Comparison of ENCODE assay signal across 8 mouse cellular contexts in genomic region chr11:48837310-48838180, GRCm38 (mm10). TPM values are rescaled to one million over a fixed set of nuclear protein-coding genes. Genes with fewer than 3 reads are reported as not detected.
DNase-seq lines count a peak whose midpoint lies in the region; ATAC-seq and TF ChIP-seq lines count a peak whose summit lies in the region.

No protein-coding gene starts in this region.

- peak; percentile 83 for DNase-seq in A20 (ENCODE audit: low read depth, low spot score)
- peak; percentile 83 for DNase-seq in adrenal gland, postnatal 14 days
- DNase-seq in embryonic facial prominence, embryonic 14.5 days (ENCODE audit: low spot score): peak; percentile 68
- peak; percentile 82 for DNase-seq in heart, embryonic 10.5 days (ENCODE audit: low spot score)
- peak; percentile 91 for DNase-seq in kidney, adult 2 months
- DNase-seq in neural tube, embryonic 11.5 days (ENCODE audit: low spot score): peak; percentile 63

- no peaks in the 10 kb centered on the region for H3K36me3 ChIP-seq in embryonic facial prominence, embryonic 14.5 days (ENCODE audit: control insufficient read depth, insufficient read depth, low read length)
- H3K36me3 ChIP-seq in heart, embryonic 10.5 days: no peaks in the 10 kb centered on the region
- no peaks in the 10 kb centered on the region for H3K36me3 ChIP-seq in kidney, adult 2 months (ENCODE audit: control insufficient read depth, insufficient read depth, low read length)
- no peaks in the 10 kb centered on the region for H3K36me3 ChIP-seq in liver, embryonic 16.5 days (ENCODE audit: control insufficient read depth, insufficient read depth)
- no peaks in the 10 kb centered on the region for H3K36me3 ChIP-seq in neural tube, embryonic 11.5 days (ENCODE audit: control insufficient read depth, insufficient read depth, low read length)
- H3K36me3 ChIP-seq in stomach, embryonic 16.5 days (ENCODE audit: control insufficient read depth, insufficient read depth, low read length): no peaks in the 10 kb centered on the region

- no peaks in the 10 kb centered on the region for H3K27me3 ChIP-seq in embryonic facial prominence, embryonic 14.5 days (replicated peaks; ENCODE audit: control insufficient read depth, insufficient read depth, low read length)
- peaks cover 40% of the 10 kb centered on the region for H3K27me3 ChIP-seq in heart, embryonic 10.5 days (ENCODE audit: insufficient read depth, poor library complexity, severe bottlenecking)
- H3K27me3 ChIP-seq in kidney, adult 2 months (replicated peaks; ENCODE audit: control insufficient read depth, insufficient read depth, low read length): no peaks in the 10 kb centered on the region
- peaks cover 16% of the 10 kb centered on the region for H3K27me3 ChIP-seq in liver, embryonic 16.5 days (ENCODE audit: control insufficient read depth, insufficient read depth, low read depth, low read length)
- H3K27me3 ChIP-seq in neural tube, embryonic 11.5 days (ENCODE audit: control insufficient read depth, insufficient read depth, low read length): peaks cover 5% of the 10 kb centered on the region; the same call in 1 of the 2 replicates
- H3K27me3 ChIP-seq in stomach, embryonic 16.5 days (ENCODE audit: control insufficient read depth, insufficient read depth, low read length): no peaks in the 10 kb centered on the region

- peak overlapping the region; percentile 79 for H3K4me2 ChIP-seq in embryonic facial prominence, embryonic 14.5 days (ENCODE audit: low read depth, low read length)
- peak overlapping the region; percentile 97 for H3K4me2 ChIP-seq in liver, embryonic 16.5 days (ENCODE audit: low read depth, low read length)
- H3K4me2 ChIP-seq in neural tube, embryonic 11.5 days (ENCODE audit: low read depth): peak overlapping the region; percentile 91
- H3K4me2 ChIP-seq in stomach, embryonic 16.5 days (ENCODE audit: low read depth, low read length): peak overlapping the region; percentile 73

- 0% methylated on average over 27 of the region's 77 CpGs for WGBS in embryonic facial prominence, embryonic 14.5 days
- WGBS in heart, embryonic 10.5 days: under 1% methylated on average over 77 of the region's 77 CpGs
- under 1% methylated on average over 76 of the region's 77 CpGs for WGBS in kidney, adult 2 months
- WGBS in liver, embryonic 16.5 days (ENCODE audit: insufficient replicate concordance): 0% methylated on average over 77 of the region's 77 CpGs
- WGBS in neural tube, embryonic 11.5 days: under 1% methylated on average over 71 of the region's 77 CpGs
- under 1% methylated on average over 76 of the region's 77 CpGs for WGBS in stomach, embryonic 16.5 days

- H3K9ac ChIP-seq in embryonic facial prominence, embryonic 14.5 days (ENCODE audit: low read depth, low read length): peak overlapping the region; percentile 72
- H3K9ac ChIP-seq in liver, embryonic 16.5 days (ENCODE audit: low read depth, low read length): peak overlapping the region; percentile 71
- peak overlapping the region; percentile 62 for H3K9ac ChIP-seq in neural tube, embryonic 11.5 days (ENCODE audit: low read length)
- peak overlapping the region; percentile 83 for H3K9ac ChIP-seq in stomach, embryonic 16.5 days (ENCODE audit: low read length)

- no peaks in the 10 kb centered on the region for H3K9me3 ChIP-seq in embryonic facial prominence, embryonic 14.5 days (ENCODE audit: control insufficient read depth, low read length)
- no peaks in the 10 kb centered on the region for H3K9me3 ChIP-seq in heart, embryonic 10.5 days
- H3K9me3 ChIP-seq in liver, embryonic 16.5 days (replicated peaks; ENCODE audit: control insufficient read depth, low read length): no peaks in the 10 kb centered on the region
- no peaks in the 10 kb centered on the region for H3K9me3 ChIP-seq in neural tube, embryonic 11.5 days (ENCODE audit: control insufficient read depth, low read length)
- no peaks in the 10 kb centered on the region for H3K9me3 ChIP-seq in stomach, embryonic 16.5 days (replicated peaks; ENCODE audit: control insufficient read depth, low read length)

- H3K4me3 ChIP-seq in embryonic facial prominence, embryonic 14.5 days (ENCODE audit: low read depth, low read length): peak overlapping the region; percentile 78
- H3K4me3 ChIP-seq in heart, embryonic 10.5 days: peak overlapping the region; percentile 93
- peak overlapping the region; percentile 76 for H3K4me3 ChIP-seq in kidney, adult 2 months (ENCODE audit: insufficient read depth, low read depth, low read length)
- H3K4me3 ChIP-seq in liver, embryonic 16.5 days (ENCODE audit: low read depth, low read length): peak overlapping the region; percentile 75
- peak overlapping the region; percentile 83 for H3K4me3 ChIP-seq in neural tube, embryonic 11.5 days (ENCODE audit: low read depth, low read length)
- peak overlapping the region; percentile 68 for H3K4me3 ChIP-seq in stomach, embryonic 16.5 days (replicated peaks; ENCODE audit: low read length)

- TF ChIP-seq POLR2A in kidney, adult 2 months (IDR thresholded peaks at IDR 0.05; ENCODE audit: low read depth, low read length): peak; percentile 13

- peak overlapping the region; percentile 33; the same call in 1 of the 2 replicates for H3K27ac ChIP-seq in embryonic facial prominence, embryonic 14.5 days (replicated peaks; ENCODE audit: low read depth, low read length)
- peak overlapping the region; percentile 79 for H3K27ac ChIP-seq in heart, embryonic 10.5 days
- peak overlapping the region; percentile 89 for H3K27ac ChIP-seq in kidney, adult 2 months (ENCODE audit: insufficient read depth, low read depth, low read length)
- H3K27ac ChIP-seq in liver, embryonic 16.5 days (ENCODE audit: low read length): no peak overlapping the region
- H3K27ac ChIP-seq in neural tube, embryonic 11.5 days (ENCODE audit: low read depth, low read length): no peak overlapping the region
- H3K27ac ChIP-seq in stomach, embryonic 16.5 days (ENCODE audit: low read length): peak overlapping the region; percentile 63

- TF ChIP-seq CTCF in kidney, adult 2 months (conservative IDR thresholded peaks at IDR 0.05; ENCODE audit: insufficient read depth, insufficient read length, low read depth, low read length): no peak

- peak; percentile 7; the same call in 1 of the 2 replicates for ATAC-seq in embryonic facial prominence, embryonic 14.5 days (ENCODE audit: low read depth)
- no peak for ATAC-seq in liver, embryonic 16.5 days (ENCODE audit: low read depth)
- ATAC-seq in neural tube, embryonic 11.5 days (ENCODE audit: insufficient read depth, low FRiP score, low TSS enrichment): peak; percentile 32
- ATAC-seq in stomach, embryonic 16.5 days (ENCODE audit: insufficient read depth, low FRiP score): peak; percentile 39

- H3K4me1 ChIP-seq in embryonic facial prominence, embryonic 14.5 days (ENCODE audit: control insufficient read depth, insufficient read depth, low read length): peaks cover 8% of the 10 kb centered on the region
- peaks cover 13% of the 10 kb centered on the region for H3K4me1 ChIP-seq in heart, embryonic 10.5 days
- H3K4me1 ChIP-seq in kidney, adult 2 months (ENCODE audit: control insufficient read depth, insufficient read depth, low read length): peaks cover 11% of the 10 kb centered on the region
- H3K4me1 ChIP-seq in liver, embryonic 16.5 days (ENCODE audit: control insufficient read depth, low read depth, low read length): peaks cover 22% of the 10 kb centered on the region
- 0 out of 2 replicates have a peak, but pooled peaks cover 3% of the 10 kb centered on the region for H3K4me1 ChIP-seq in neural tube, embryonic 11.5 days (ENCODE audit: control insufficient read depth, insufficient read depth, low read length)
- peaks cover 3% of the 10 kb centered on the region; the same call in 1 of the 2 replicates for H3K4me1 ChIP-seq in stomach, embryonic 16.5 days (ENCODE audit: control insufficient read depth, insufficient read depth, low read length)

RNA-seq across cellular contexts. Expression of gene Gm12184, which starts 11.1 kb away (rescaled TPM):
- 2.3 and 3.5 TPM in 2 replicates for total RNA-seq in adrenal gland, postnatal 14 days (2021)
- 3.4 and 4.6 TPM in 2 replicates for polyA plus RNA-seq in embryonic facial prominence, embryonic 14.5 days (2014; fragmentation: Nextera tagmentation; extraction: Ambion mirVana)
- 0.68 and 1.9 TPM in 2 replicates for polyA plus RNA-seq in heart, embryonic 10.5 days (2016; fragmentation: Nextera tagmentation; extraction: Ambion mirVana)
- polyA plus RNA-seq in kidney, adult 2 months (2012; rRNA removed): 9.7 and 10.4 TPM in 2 replicates
- polyA plus RNA-seq in liver, embryonic 16.5 days (2015; fragmentation: Nextera tagmentation; extraction: Ambion mirVana): 0.22 and 0.40 TPM in 2 replicates
- 10.9 and 18.2 TPM in 2 replicates for polyA plus RNA-seq in neural tube, embryonic 11.5 days (2014; fragmentation: Nextera tagmentation; extraction: Ambion mirVana)
- 0.98 and 1.5 TPM in 2 replicates for polyA plus RNA-seq in stomach, embryonic 16.5 days (2015; fragmentation: Nextera tagmentation; extraction: Ambion mirVana)

RNA-seq across cellular contexts. Expression of gene Trim7, which starts 11.6 kb away (rescaled TPM):
- total RNA-seq in adrenal gland, postnatal 14 days (2021): 6.1 and 8.5 TPM in 2 replicates
- polyA plus RNA-seq in embryonic facial prominence, embryonic 14.5 days (2014; fragmentation: Nextera tagmentation; extraction: Ambion mirVana): 1.3 TPM in 2 replicates
- 0.18 and 0.44 TPM in 2 replicates for polyA plus RNA-seq in heart, embryonic 10.5 days (2016; fragmentation: Nextera tagmentation; extraction: Ambion mirVana)
- polyA plus RNA-seq in kidney, adult 2 months (2012; rRNA removed): 80.3 and 98.8 TPM in 2 replicates
- 0.11 and 0.14 TPM in 2 replicates for polyA plus RNA-seq in liver, embryonic 16.5 days (2015; fragmentation: Nextera tagmentation; extraction: Ambion mirVana)
- polyA plus RNA-seq in neural tube, embryonic 11.5 days (2014; fragmentation: Nextera tagmentation; extraction: Ambion mirVana): 0.51 and 0.97 TPM in 2 replicates
- polyA plus RNA-seq in stomach, embryonic 16.5 days (2015; fragmentation: Nextera tagmentation; extraction: Ambion mirVana): 1.7 and 2.6 TPM in 2 replicates

RNA-seq across cellular contexts. Expression of gene Trim41, which starts 20.4 kb away (rescaled TPM):
- total RNA-seq in adrenal gland, postnatal 14 days (2021): 34.6 and 40.5 TPM in 2 replicates
- 5.2 and 5.3 TPM in 2 replicates for polyA plus RNA-seq in embryonic facial prominence, embryonic 14.5 days (2014; fragmentation: Nextera tagmentation; extraction: Ambion mirVana)
- 3.0 and 4.7 TPM in 2 replicates for polyA plus RNA-seq in heart, embryonic 10.5 days (2016; fragmentation: Nextera tagmentation; extraction: Ambion mirVana)
- polyA plus RNA-seq in kidney, adult 2 months (2012; rRNA removed): 26.3 and 27.3 TPM in 2 replicates
- polyA plus RNA-seq in liver, embryonic 16.5 days (2015; fragmentation: Nextera tagmentation; extraction: Ambion mirVana): 1.6 and 1.8 TPM in 2 replicates
- polyA plus RNA-seq in neural tube, embryonic 11.5 days (2014; fragmentation: Nextera tagmentation; extraction: Ambion mirVana): 3.6 and 4.2 TPM in 2 replicates
- polyA plus RNA-seq in stomach, embryonic 16.5 days (2015; fragmentation: Nextera tagmentation; extraction: Ambion mirVana): 4.6 and 5.7 TPM in 2 replicates

RNA-seq across cellular contexts. Expression of gene Irgm1, which starts 33.9 kb away (rescaled TPM):
- 15.2 and 19.0 TPM in 2 replicates for total RNA-seq in adrenal gland, postnatal 14 days (2021)
- polyA plus RNA-seq in embryonic facial prominence, embryonic 14.5 days (2014; fragmentation: Nextera tagmentation; extraction: Ambion mirVana): 6.9 and 7.6 TPM in 2 replicates
- polyA plus RNA-seq in heart, embryonic 10.5 days (2016; fragmentation: Nextera tagmentation; extraction: Ambion mirVana): 3.0 and 3.6 TPM in 2 replicates
- 24.4 and 28.2 TPM in 2 replicates for polyA plus RNA-seq in kidney, adult 2 months (2012; rRNA removed)
- polyA plus RNA-seq in liver, embryonic 16.5 days (2015; fragmentation: Nextera tagmentation; extraction: Ambion mirVana): 18.9 and 20.6 TPM in 2 replicates
- polyA plus RNA-seq in neural tube, embryonic 11.5 days (2014; fragmentation: Nextera tagmentation; extraction: Ambion mirVana): 1.8 and 2.8 TPM in 2 replicates
- polyA plus RNA-seq in stomach, embryonic 16.5 days (2015; fragmentation: Nextera tagmentation; extraction: Ambion mirVana): 13.1 and 13.3 TPM in 2 replicates

RNA-seq across cellular contexts. Expression of gene Rack1, which starts 37.4 kb away (rescaled TPM):
- total RNA-seq in adrenal gland, postnatal 14 days (2021): 735 and 919 TPM in 2 replicates
- 912 and 926 TPM in 2 replicates for polyA plus RNA-seq in embryonic facial prominence, embryonic 14.5 days (2014; fragmentation: Nextera tagmentation; extraction: Ambion mirVana)
- 542 and 712 TPM in 2 replicates for polyA plus RNA-seq in heart, embryonic 10.5 days (2016; fragmentation: Nextera tagmentation; extraction: Ambion mirVana)
- polyA plus RNA-seq in kidney, adult 2 months (2012; rRNA removed): 1,151 and 1,243 TPM in 2 replicates
- 395 and 402 TPM in 2 replicates for polyA plus RNA-seq in liver, embryonic 16.5 days (2015; fragmentation: Nextera tagmentation; extraction: Ambion mirVana)
- 652 and 656 TPM in 2 replicates for polyA plus RNA-seq in neural tube, embryonic 11.5 days (2014; fragmentation: Nextera tagmentation; extraction: Ambion mirVana)
- polyA plus RNA-seq in stomach, embryonic 16.5 days (2015; fragmentation: Nextera tagmentation; extraction: Ambion mirVana): 634 and 687 TPM in 2 replicates

Comparison
In these comparisons a context has a peak if more than half of its experiments do, and no peak if none do; other contexts are left out.
1. H3K27ac ChIP-seq: peak in embryonic facial prominence, embryonic 14.5 days (single experiment), heart, embryonic 10.5 days (single experiment), kidney, adult 2 months (single experiment) and stomach, embryonic 16.5 days (single experiment); none in liver, embryonic 16.5 days (single experiment) and neural tube, embryonic 11.5 days (single experiment).
2. RNA of gene Trim7, which starts 11.6 kb away (polyA plus RNA-seq): 80.3 to 98.8 TPM in kidney, adult 2 months; 1.7 to 2.6 TPM in stomach, embryonic 16.5 days, 1.3 TPM in embryonic facial prominence, embryonic 14.5 days, 0.51 to 0.97 TPM in neural tube, embryonic 11.5 days, 0.18 to 0.44 TPM in heart, embryonic 10.5 days and 0.11 to 0.14 TPM in liver, embryonic 16.5 days; every median in the first group is over 10 times any median in the second.
3. Peak in every context shown above with its lines, with median percentiles within 50 percentile points of each other: DNase-seq, H3K4me2 ChIP-seq, H3K4me3 ChIP-seq and H3K9ac ChIP-seq.